Mouse (Mus musculus) neural tube, embryonic 11.5 days (tissue): ENCODE measurements around the gene Katnal1. TPM values are rescaled to one million over a fixed set of nuclear protein-coding genes. Genes with fewer than 3 reads are reported as not detected.

Source experiments
- ATAC-seq: fragments of 200-750 bp; cut with Nextera tagmentation; 2 replicates; pipeline ENCODE4 v1.8.0; 2017; ENCODE audit warnings: moderate number of reproducible peaks, mild to moderate bottlenecking, moderate TSS enrichment, moderate library complexity; ENCODE audit not compliant: insufficient read depth, low FRiP score, low TSS enrichment
- DNase-seq: peaks from one replicate; pipeline ENCODE4 v3.0.0-alpha.2; 2015; ENCODE audit warnings: low spot score
- H3K27ac ChIP-seq: fragments of 300-500 bp; sonication (generic); 2 replicates; pipeline ENCODE4 v1.5.1; 2014; ENCODE audit warnings: low read depth, mild to moderate bottlenecking, low read length
- H3K27me3 ChIP-seq: fragments of 300-500 bp; sonication (generic); 2 replicates; pipeline ENCODE4 v1.6.1; 2014; ENCODE audit warnings: mild to moderate bottlenecking, low read length, mixed read lengths; ENCODE audit not compliant: control insufficient read depth, insufficient read depth
- H3K36me3 ChIP-seq: fragments of 300-500 bp; sonication (generic); 2 replicates; pipeline ENCODE4 v1.6.1; 2014; ENCODE audit warnings: mild to moderate bottlenecking, low read length, moderate library complexity, mixed read lengths; ENCODE audit not compliant: control insufficient read depth, insufficient read depth
- H3K4me1 ChIP-seq: fragments of 300-500 bp; sonication (generic); 2 replicates; pipeline ENCODE4 v1.6.1; 2014; ENCODE audit warnings: low read length, mixed read lengths; ENCODE audit not compliant: control insufficient read depth, insufficient read depth
- H3K4me2 ChIP-seq: fragments of 300-500 bp; sonication (generic); 2 replicates; pipeline ENCODE4 v1.6.1; 2014; ENCODE audit warnings: low read depth, mild to moderate bottlenecking, moderate library complexity
- H3K4me3 ChIP-seq: fragments of 300-500 bp; sonication (generic); 2 replicates; pipeline ENCODE4 v1.5.1; 2014; ENCODE audit warnings: low read depth, low read length
- H3K9ac ChIP-seq: fragments of 300-500 bp; sonication (generic); 2 replicates; pipeline ENCODE4 v1.6.1; 2014; ENCODE audit warnings: mild to moderate bottlenecking, low read length
- H3K9me3 ChIP-seq: fragments of 300-500 bp; sonication (generic); 2 replicates; pipeline ENCODE4 v1.6.1; 2016; ENCODE audit warnings: low read length; ENCODE audit not compliant: control insufficient read depth
- WGBS: fragments of 180-500 bp; shearing (Covaris S2); extraction: QIAGEN DNeasy Blood & Tissue Kit; methylation state at CpG from one replicate; pipeline ENCODE4 v1.1.7; 2014; 5-methylcytosine and 5-hydroxymethylcytosine counted together
- polyA plus RNA-seq: library from polyadenylated mRNA; unstranded; fragments of >200 nt; fragmentation: Nextera tagmentation; extraction: Ambion mirVana; gene quantifications from 2 replicates; pipeline ENCODE4 v1.2.1, GENCODE M21; 2014

Gene Katnal1
- polyA plus RNA-seq, 1 experiment from 2014 or later, result 23.4 TPM

DNA sequence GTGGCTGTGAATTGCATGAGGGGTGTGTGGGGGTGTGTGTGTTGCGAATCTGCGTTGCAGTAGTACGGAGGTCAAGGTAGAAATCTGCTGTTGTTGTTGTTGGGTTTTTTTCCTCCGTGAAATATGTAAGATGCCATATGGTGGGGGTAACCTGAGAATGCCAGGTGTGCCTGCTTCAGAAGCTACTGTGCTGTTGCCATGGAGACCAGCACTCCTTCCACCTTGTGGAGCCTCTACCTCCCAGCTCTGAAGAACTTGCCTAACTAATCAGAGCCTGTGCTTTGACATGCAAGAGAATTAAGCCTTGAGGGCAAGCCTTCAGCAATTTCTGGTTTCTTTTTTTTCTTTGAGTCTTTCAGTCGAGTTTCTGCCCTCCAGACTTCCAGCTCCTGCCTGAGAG is 75.0 kb downstream of the Katnal1 start:
- H3K4me3 ChIP-seq, result no peak overlapping the region
- WGBS, result 34% methylated on average over 5 of the region's 5 CpGs
- no peaks in the 10 kb centered on the region for H3K27me3 ChIP-seq
- no peak overlapping the region for H3K4me2 ChIP-seq
- H3K9ac ChIP-seq, result no peak overlapping the region
- DNase-seq (no peak), ATAC-seq (no peak)
- no peak overlapping the region for H3K27ac ChIP-seq
- no peaks in the 10 kb centered on the region for H3K4me1 ChIP-seq
- no peaks in the 10 kb centered on the region for H3K36me3 ChIP-seq
- H3K9me3 ChIP-seq, result no peaks in the 10 kb centered on the region

DNA sequence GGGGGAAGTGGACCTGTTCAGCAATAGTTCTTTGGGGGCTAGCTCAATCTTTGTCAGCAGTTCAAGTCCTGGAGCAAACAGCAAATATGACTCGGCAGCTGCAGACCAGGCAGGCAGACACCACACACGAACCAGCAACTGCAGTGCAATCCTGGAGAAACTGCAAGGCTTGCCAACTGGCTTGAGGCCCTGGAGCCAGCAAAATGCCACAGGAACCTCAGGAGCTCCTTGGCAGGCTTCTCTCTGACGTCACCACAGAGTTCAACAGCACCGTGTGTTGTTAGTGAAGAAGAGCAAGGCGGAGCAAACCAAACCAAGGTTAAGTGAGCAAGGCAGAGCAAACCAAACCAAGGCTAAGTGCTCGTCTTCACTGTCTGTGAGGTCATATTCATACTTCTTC is 79.6 kb downstream of the Katnal1 start:
- H3K9me3 ChIP-seq, result no peaks in the 10 kb centered on the region
- H3K36me3 ChIP-seq, result no peaks in the 10 kb centered on the region
- no peak overlapping the region for H3K27ac ChIP-seq
- H3K4me3 ChIP-seq, result no peak overlapping the region
- H3K9ac ChIP-seq, result no peak overlapping the region
- WGBS, result 89% methylated on average over 6 of the region's 6 CpGs
- H3K4me1 ChIP-seq, result no peaks in the 10 kb centered on the region; the same call in 1 of the 2 replicates
- H3K4me2 ChIP-seq, result no peak overlapping the region
- no peak for DNase-seq
- no peaks in the 10 kb centered on the region for H3K27me3 ChIP-seq
- no peak for ATAC-seq

DNA sequence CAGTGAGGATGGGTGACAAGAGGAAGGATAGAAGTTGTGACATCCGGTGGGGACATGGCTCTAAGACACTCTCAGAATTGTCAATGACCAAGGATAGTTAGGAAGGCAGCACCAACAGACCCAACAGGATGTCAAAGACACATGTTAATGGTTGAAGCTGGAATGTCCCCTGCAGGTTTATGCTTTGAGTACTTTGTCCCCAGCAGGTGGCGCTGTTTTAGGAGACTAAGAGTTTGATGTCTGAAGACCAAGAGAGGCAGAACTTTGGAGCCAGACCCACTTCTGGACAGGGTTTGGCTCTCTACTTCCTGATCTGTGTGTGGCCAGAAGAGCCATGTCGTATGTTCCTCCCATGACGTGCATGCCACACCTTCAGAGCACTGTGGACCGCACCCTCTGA is 82.1 kb downstream of the Katnal1 start:
- no peaks in the 10 kb centered on the region; the same call in 1 of the 2 replicates for H3K4me1 ChIP-seq

DNA sequence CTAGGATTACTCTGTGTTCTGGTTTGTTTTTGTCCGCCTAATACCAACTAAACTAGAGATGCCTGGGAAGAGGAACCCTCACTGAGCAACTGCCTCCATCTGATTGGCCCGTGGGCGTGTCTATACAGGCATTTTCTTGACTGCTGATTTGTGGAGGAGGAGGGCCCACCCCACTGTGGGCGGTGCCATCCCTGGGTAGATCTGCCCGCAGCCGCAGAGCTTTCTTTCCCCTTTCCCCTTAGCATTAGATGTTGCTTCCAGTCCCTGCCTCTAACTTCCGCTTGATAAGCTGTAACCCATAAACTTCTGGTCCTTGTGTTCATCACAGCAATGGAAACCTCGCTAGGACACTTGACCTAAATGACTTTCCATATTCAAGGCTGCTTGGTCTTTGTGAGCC is 92.1 kb downstream of the Katnal1 start:
- DNase-seq (peak; percentile 53), ATAC-seq (no peak)
- no peak overlapping the region for H3K4me3 ChIP-seq
- no peaks in the 10 kb centered on the region for H3K36me3 ChIP-seq
- H3K9ac ChIP-seq, result no peak overlapping the region; the same call in 1 of the 2 replicates
- 35% methylated on average over 8 of the region's 8 CpGs for WGBS
- no peaks in the 10 kb centered on the region for H3K9me3 ChIP-seq
- H3K27me3 ChIP-seq, result peaks cover 2% of the 10 kb centered on the region; the same call in 1 of the 2 replicates
- H3K4me1 ChIP-seq, result no peaks in the 10 kb centered on the region
- H3K27ac ChIP-seq, result no peak overlapping the region
- no peak overlapping the region for H3K4me2 ChIP-seq

More for the DNA sequence above, 82.1 kb downstream of the Katnal1 start:
- Histone ChIP-seq H3K9me3 (no peaks in the 10 kb centered on the region), H3K27me3 (no peaks in the 10 kb centered on the region), H3K4me2 (no peak overlapping the region), H3K4me3 (no peak overlapping the region), H3K36me3 (no peaks in the 10 kb centered on the region), H3K27ac (no peak overlapping the region), H3K9ac (no peak overlapping the region)
- ATAC-seq (no peak), DNase-seq (no peak)
- 95% methylated on average over 5 of the region's 5 CpGs for WGBS

DNA sequence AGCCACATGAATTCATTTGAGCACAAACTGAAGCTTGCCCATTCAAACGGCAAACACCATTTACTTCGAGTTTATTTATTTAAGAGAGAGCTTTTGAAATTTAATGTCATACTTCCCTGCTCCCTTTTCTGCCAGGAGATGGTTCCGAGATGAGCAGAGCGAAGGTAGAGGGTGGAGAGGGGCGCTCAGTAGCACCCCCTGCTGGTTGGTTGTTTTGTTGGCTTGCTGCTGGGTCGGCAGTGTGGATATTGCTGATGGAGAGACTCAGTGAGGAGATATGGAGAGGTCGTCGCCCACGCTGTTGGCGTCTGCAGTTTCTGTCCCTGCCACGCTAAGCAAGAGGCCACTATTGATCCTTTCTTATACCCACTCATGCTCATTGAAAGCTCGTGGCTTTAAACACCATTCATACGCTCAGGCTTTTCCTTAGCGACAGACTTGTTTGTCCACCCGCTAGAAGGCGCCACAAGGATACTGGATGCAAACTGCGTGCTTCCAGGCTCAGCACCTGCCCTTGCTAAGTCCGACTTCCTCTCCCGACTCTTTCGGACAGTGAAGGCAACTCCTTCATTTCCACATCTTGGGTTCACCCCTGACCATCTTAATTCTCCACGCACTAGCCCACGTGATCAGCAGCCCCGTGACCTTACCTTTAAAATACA is 97.4 kb downstream of the Katnal1 start:
- Histone ChIP-seq H3K36me3 (no peaks in the 10 kb centered on the region), H3K27me3 (peaks cover 2% of the 10 kb centered on the region; the same call in 1 of the 2 replicates), H3K9me3 (no peaks in the 10 kb centered on the region), H3K9ac (peak overlapping the region; percentile 38; the same call in 1 of the 2 replicates), H3K27ac (no peak overlapping the region), H3K4me3 (peak overlapping the region; percentile 14; the same call in 1 of the 2 replicates), H3K4me2 (peak overlapping the region; percentile 37), H3K4me1 (0 out of 2 replicates have a peak, but pooled peaks cover 3% of the 10 kb centered on the region)
- WGBS, result 5% methylated on average over 23 of the region's 23 CpGs
- DNase-seq (peak; percentile 87), ATAC-seq (peak; percentile 68; the same call in 1 of the 2 replicates)

DNA sequence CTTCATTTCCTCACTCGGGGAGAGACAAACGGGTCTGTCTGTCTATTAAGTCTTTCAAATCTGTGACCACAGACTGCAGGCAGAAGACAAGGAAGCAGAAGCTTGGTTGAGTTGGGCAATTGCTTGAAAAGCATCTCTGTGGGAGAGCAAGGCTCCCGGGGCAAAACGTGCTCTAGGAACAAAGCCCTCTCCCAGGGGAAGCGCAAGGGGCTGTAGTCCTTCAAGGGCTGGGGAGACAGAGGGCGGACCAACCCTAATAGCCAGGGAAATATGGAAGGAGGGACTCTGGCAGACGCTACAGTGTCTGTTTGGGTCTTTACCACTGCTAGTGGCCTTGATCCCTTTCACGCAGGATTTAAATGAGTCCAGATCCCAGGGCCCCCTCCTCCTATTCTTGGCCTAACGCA is 98.0 kb downstream of the Katnal1 start:
- peak overlapping the region; percentile 38 for H3K9ac ChIP-seq
- H3K4me1 ChIP-seq, result 0 out of 2 replicates have a peak, but pooled peaks cover 3% of the 10 kb centered on the region
- peak overlapping the region; percentile 37 for H3K4me2 ChIP-seq
- H3K9me3 ChIP-seq, result no peaks in the 10 kb centered on the region
- no peak overlapping the region for H3K27ac ChIP-seq
- 6% methylated on average over 9 of the region's 9 CpGs for WGBS
- H3K36me3 ChIP-seq, result no peaks in the 10 kb centered on the region
- no peak; the same call in 1 of the 2 replicates for ATAC-seq
- peak overlapping the region; percentile 14; the same call in 1 of the 2 replicates for H3K4me3 ChIP-seq
- H3K27me3 ChIP-seq, result peaks cover 2% of the 10 kb centered on the region; the same call in 1 of the 2 replicates
- peak; percentile 52 for DNase-seq

DNA sequence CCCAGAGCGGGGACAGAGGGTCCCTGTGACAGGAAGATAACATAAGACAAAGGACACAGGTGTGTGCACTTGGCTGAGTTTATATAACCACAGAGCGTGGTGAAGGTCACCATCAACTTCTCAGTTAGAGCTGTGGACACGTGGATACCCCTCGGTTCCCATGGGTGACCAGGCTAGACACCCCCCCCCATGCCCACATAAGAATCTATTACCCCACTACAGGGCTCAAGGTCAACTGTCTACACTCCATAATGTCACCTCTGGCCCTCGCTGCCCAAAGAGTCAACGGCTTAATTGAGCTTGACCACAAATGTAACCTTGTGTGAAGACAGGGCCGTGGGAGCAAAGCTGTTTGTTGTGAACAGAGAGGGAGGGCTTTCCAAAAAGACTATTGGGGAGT is 103.4 kb downstream of the Katnal1 start:
- 80% methylated on average over 7 of the region's 7 CpGs for WGBS
- no peak for ATAC-seq

DNA sequence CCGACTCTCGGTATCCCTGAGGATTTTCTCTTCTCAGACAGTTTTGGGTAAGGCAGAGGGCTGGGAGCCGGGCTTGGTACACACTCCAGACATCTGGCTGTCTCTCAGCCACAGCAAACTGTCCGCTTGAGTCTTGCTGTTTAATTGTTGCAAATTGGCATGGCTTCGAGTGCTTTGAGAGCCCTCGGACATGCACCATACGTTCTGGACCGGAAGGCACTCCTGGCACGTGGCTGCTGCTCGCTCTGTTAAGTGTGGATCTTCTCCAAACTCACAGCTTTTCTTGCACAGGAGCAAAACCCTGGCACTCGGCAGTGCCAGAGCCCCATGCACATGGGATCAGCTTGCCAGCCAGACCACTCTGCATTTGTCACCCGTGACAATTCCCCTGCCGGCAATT is 106.3 kb downstream of the Katnal1 start:
- Histone ChIP-seq H3K36me3 (no peaks in the 10 kb centered on the region), H3K9me3 (no peaks in the 10 kb centered on the region), H3K27ac (no peak overlapping the region), H3K4me1 (peaks cover 7% of the 10 kb centered on the region), H3K4me2 (no peak overlapping the region), H3K27me3 (no peaks in the 10 kb centered on the region), H3K4me3 (no peak overlapping the region), H3K9ac (no peak overlapping the region)
- DNase-seq, result no peak
- no peak for ATAC-seq
- WGBS, result 85% methylated on average over 13 of the region's 13 CpGs

More for the DNA sequence above, 103.4 kb downstream of the Katnal1 start:
- no peak overlapping the region for H3K27ac ChIP-seq
- no peaks in the 10 kb centered on the region for H3K36me3 ChIP-seq
- no peak overlapping the region for H3K4me3 ChIP-seq
- H3K4me2 ChIP-seq, result no peak overlapping the region
- no peak for DNase-seq
- no peaks in the 10 kb centered on the region for H3K27me3 ChIP-seq
- H3K9ac ChIP-seq, result no peak overlapping the region
- H3K4me1 ChIP-seq, result no peaks in the 10 kb centered on the region; the same call in 1 of the 2 replicates
- no peaks in the 10 kb centered on the region for H3K9me3 ChIP-seq
